Comparison of ENCODE assay signal across 1 mouse cellular context in the genomic region with DNA sequence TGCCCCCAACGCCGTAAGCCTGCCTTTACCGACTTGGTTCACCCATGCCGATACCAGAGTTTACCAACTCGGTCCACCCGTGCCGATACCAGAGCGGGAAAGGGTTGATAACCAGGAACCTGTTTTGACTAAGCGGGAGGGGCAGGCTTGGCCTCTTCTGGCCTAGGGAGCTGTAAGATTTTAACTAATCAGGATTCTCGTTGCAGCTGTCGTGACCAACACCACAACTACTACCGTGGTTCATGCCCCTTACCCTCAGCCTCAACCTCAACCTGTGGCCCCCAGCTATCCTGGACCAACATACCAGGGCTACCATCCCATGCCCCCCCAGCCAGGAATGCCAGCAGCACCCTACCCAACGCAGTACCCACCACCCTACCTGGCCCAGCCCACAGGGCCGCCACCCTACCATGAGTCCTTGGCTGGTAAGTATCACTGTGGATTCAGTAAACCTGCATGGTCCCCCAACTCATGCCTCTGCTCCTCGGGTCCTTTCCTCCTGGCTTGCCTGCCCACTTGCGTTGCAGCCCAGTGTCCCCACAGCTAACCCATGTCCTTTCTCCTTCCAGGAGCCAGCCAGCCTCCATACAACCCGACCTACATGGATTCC.
TF ChIP-seq lines count a peak whose summit lies in the region.

No protein-coding gene starts in this region.

TF ChIP-seq in CH12.LX, 34 proteins besides CTCF, POLR2A, EP300 and RAD21:
- TF ChIP-seq ETS1 (conservative IDR thresholded peaks at IDR 0.05; ENCODE audit: low read depth, low read length) (no peak), PAX5 (IDR thresholded peaks at IDR 0.05; ENCODE audit: low read length) (no peak), TCF12 (IDR thresholded peaks at IDR 0.05; ENCODE audit: low read depth, low read length) (no peak), CHD1 (IDR thresholded peaks at IDR 0.05; ENCODE audit: low read depth, low read length) (no peak), BHLHE40 (IDR thresholded peaks at IDR 0.05; ENCODE audit: low read depth, low read length) (no peak), CHD2 (IDR thresholded peaks at IDR 0.05; ENCODE audit: low read length) (no peak), TBP (conservative IDR thresholded peaks at IDR 0.05; ENCODE audit: low read depth, low read length) (no peak), MAFK (IDR thresholded peaks at IDR 0.05; ENCODE audit: insufficient replicate concordance, low read length) (no peak), KAT2A (IDR thresholded peaks at IDR 0.05; ENCODE audit: insufficient replicate concordance, low read length) (no peak), ZKSCAN1 (IDR thresholded peaks at IDR 0.05; ENCODE audit: borderline replicate concordance, low read depth, low read length) (no peak), GABPA (IDR thresholded peaks at IDR 0.05; ENCODE audit: insufficient replicate concordance, low read depth, low read length) (no peak), SMC3 (IDR thresholded peaks at IDR 0.05; ENCODE audit: low read depth, low read length) (no peak), UBTF (IDR thresholded peaks at IDR 0.05; ENCODE audit: low read depth, low read length) (no peak), ZMIZ1 (IDR thresholded peaks at IDR 0.05; ENCODE audit: low read depth, low read length) (no peak), RCOR1 (conservative IDR thresholded peaks at IDR 0.05; ENCODE audit: low read depth, low read length) (no peak)
